In the genomic region with DNA sequence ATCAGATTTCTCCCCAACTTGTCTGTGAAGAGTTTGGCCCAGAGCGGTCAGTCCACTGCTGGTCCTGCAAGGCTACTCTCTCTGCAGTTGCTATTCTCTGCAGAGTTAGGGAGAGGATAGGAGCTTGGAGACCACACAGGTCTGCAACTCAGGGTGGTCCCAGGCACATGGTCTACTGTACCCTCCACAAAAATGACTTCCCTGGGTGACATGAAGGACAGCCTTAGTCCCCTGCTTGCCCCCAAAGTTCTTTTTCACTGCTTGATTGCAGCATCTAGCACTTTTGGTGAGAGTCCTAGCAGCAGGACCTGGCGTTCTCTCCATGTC, we compare ENCODE assay signal across 25 mouse cellular contexts.
DNase-seq lines count a peak whose midpoint lies in the region; ATAC-seq lines count a peak whose summit lies in the region.
"Had no signal": no experiment of that assay in that cellular context is flagged by ENCODE, and none has a peak within 500 bp of the region (broad histone marks: within the 10 kb centered on the region; RNA-seq: fewer than 3 reads in every experiment).

No protein-coding gene starts in this region.

- no peak overlapping the region for H3K4me3 ChIP-seq in kidney, embryonic 14.5 days (ENCODE audit: low read length)
- H3K4me3 ChIP-seq in midbrain, embryonic 11.5 days (ENCODE audit: low read depth, low read length): no peak overlapping the region
- H3K4me3 ChIP-seq in midbrain, embryonic 13.5 days (replicated peaks): no peak overlapping the region
- no peak overlapping the region for H3K4me3 ChIP-seq in embryonic facial prominence, embryonic 15.5 days (replicated peaks)
- H3K4me3 ChIP-seq in limb, embryonic 15.5 days: no peak overlapping the region
- H3K4me3 ChIP-seq: left cerebral cortex, adult 2 months; megakaryocyte, embryonic 14.5 days had no signal

- no peak for DNase-seq in kidney, postnatal 36 days
- DNase-seq in midbrain, embryonic 11.5 days (ENCODE audit: low spot score, missing footprints): peak; percentile 85
- DNase-seq in adrenal gland, adult 18-20 months (ENCODE audit: low spot score in 2 of 2): no peak
- no peak for DNase-seq in thymus, postnatal 10 days (ENCODE audit: low spot score in 2 of 2)
- DNase-seq: adrenal gland, adult 2 months; B cell, adult 2 months; cerebellum, adult 18-20 months; cerebellum, postnatal 25 days; kidney, adult 9 months; layer of hippocampus, adult 9-11 months; left cerebral cortex, postnatal 4 days; right cerebral cortex, adult 18-20 months; right cerebral cortex, postnatal 4 days had no signal

- H3K27ac ChIP-seq in kidney, embryonic 14.5 days (ENCODE audit: low read depth, low read length): no peak overlapping the region
- no peak overlapping the region for H3K27ac ChIP-seq in midbrain, embryonic 11.5 days (ENCODE audit: low read depth, low read length)
- no peak overlapping the region for H3K27ac ChIP-seq in midbrain, embryonic 13.5 days
- 0 out of 2 replicates have a peak overlapping the region, but pooled peaks have one; percentile 28 for H3K27ac ChIP-seq in embryonic facial prominence, embryonic 15.5 days (replicated peaks)
- H3K27ac ChIP-seq in limb, embryonic 15.5 days: peak overlapping the region; percentile 68
- H3K27ac ChIP-seq: hindbrain, postnatal 0 days; left cerebral cortex, adult 2 months; liver, embryonic 14.5 days had no signal

- WGBS in kidney, embryonic 14.5 days: 46% methylated on average over 2 of the region's 2 CpGs
- WGBS in midbrain, embryonic 11.5 days: 66% methylated on average over 2 of the region's 2 CpGs
- 64% methylated on average over 2 of the region's 2 CpGs for WGBS in midbrain, embryonic 13.5 days
- WGBS in embryonic facial prominence, embryonic 15.5 days: 57% methylated on average over 2 of the region's 2 CpGs
- 51% methylated on average over 2 of the region's 2 CpGs for WGBS in limb, embryonic 15.5 days

- H3K4me2 ChIP-seq in kidney, embryonic 14.5 days (replicated peaks; ENCODE audit: low read depth, low read length): no peak overlapping the region
- H3K4me2 ChIP-seq in midbrain, embryonic 11.5 days: no peak overlapping the region
- no peak overlapping the region for H3K4me2 ChIP-seq in midbrain, embryonic 13.5 days (replicated peaks)
- no peak overlapping the region for H3K4me2 ChIP-seq in embryonic facial prominence, embryonic 15.5 days (replicated peaks)
- H3K4me2 ChIP-seq in limb, embryonic 15.5 days: no peak overlapping the region

- H3K36me3 ChIP-seq in kidney, embryonic 14.5 days (ENCODE audit: control insufficient read depth, insufficient read depth, low read length): no peaks in the 10 kb centered on the region
- H3K36me3 ChIP-seq in midbrain, embryonic 11.5 days (ENCODE audit: control insufficient read depth, insufficient read depth, low read length): no peaks in the 10 kb centered on the region
- no peaks in the 10 kb centered on the region for H3K36me3 ChIP-seq in midbrain, embryonic 13.5 days
- H3K36me3 ChIP-seq in embryonic facial prominence, embryonic 15.5 days: no peaks in the 10 kb centered on the region
- H3K36me3 ChIP-seq in limb, embryonic 15.5 days: no peaks in the 10 kb centered on the region
- H3K36me3 ChIP-seq: G1E had no signal

- no peaks in the 10 kb centered on the region for H3K9me3 ChIP-seq in kidney, embryonic 14.5 days (ENCODE audit: control insufficient read depth, low read length)
- no peaks in the 10 kb centered on the region for H3K9me3 ChIP-seq in midbrain, embryonic 11.5 days (ENCODE audit: control insufficient read depth, low read length)
- H3K9me3 ChIP-seq in midbrain, embryonic 13.5 days: no peaks in the 10 kb centered on the region
- no peaks in the 10 kb centered on the region for H3K9me3 ChIP-seq in embryonic facial prominence, embryonic 15.5 days (replicated peaks)
- H3K9me3 ChIP-seq in limb, embryonic 15.5 days: no peaks in the 10 kb centered on the region

- H3K27me3 ChIP-seq in kidney, embryonic 14.5 days (ENCODE audit: control insufficient read depth, insufficient read depth, low read length): no peaks in the 10 kb centered on the region
- H3K27me3 ChIP-seq in midbrain, embryonic 11.5 days (ENCODE audit: control insufficient read depth, insufficient read depth, low read length): no peaks in the 10 kb centered on the region
- H3K27me3 ChIP-seq in midbrain, embryonic 13.5 days: no peaks in the 10 kb centered on the region
- no peaks in the 10 kb centered on the region for H3K27me3 ChIP-seq in embryonic facial prominence, embryonic 15.5 days
- no peaks in the 10 kb centered on the region for H3K27me3 ChIP-seq in limb, embryonic 15.5 days
- H3K27me3 ChIP-seq: CH12.LX; megakaryocyte, embryonic 14.5 days; Patski had no signal

- H3K4me1 ChIP-seq in kidney, embryonic 14.5 days (ENCODE audit: control insufficient read depth, insufficient read depth, low read length): no peaks in the 10 kb centered on the region
- no peaks in the 10 kb centered on the region for H3K4me1 ChIP-seq in midbrain, embryonic 11.5 days (ENCODE audit: control insufficient read depth, insufficient read depth, low read length)
- H3K4me1 ChIP-seq in midbrain, embryonic 13.5 days (replicated peaks): peaks cover 9% of the 10 kb centered on the region; the same call in 1 of the 2 replicates
- peaks cover 13% of the 10 kb centered on the region for H3K4me1 ChIP-seq in embryonic facial prominence, embryonic 15.5 days
- peaks cover 18% of the 10 kb centered on the region for H3K4me1 ChIP-seq in limb, embryonic 15.5 days
- H3K4me1 ChIP-seq: megakaryocyte, embryonic 14.5 days had no signal

- no peak overlapping the region for H3K9ac ChIP-seq in kidney, embryonic 14.5 days (ENCODE audit: low read depth, low read length)
- no peak overlapping the region for H3K9ac ChIP-seq in midbrain, embryonic 11.5 days (ENCODE audit: low read length)
- H3K9ac ChIP-seq in midbrain, embryonic 13.5 days (replicated peaks): no peak overlapping the region
- H3K9ac ChIP-seq in embryonic facial prominence, embryonic 15.5 days: no peak overlapping the region
- H3K9ac ChIP-seq in limb, embryonic 15.5 days: no peak overlapping the region
- H3K9ac ChIP-seq: liver, embryonic 14.5 days had no signal

- 0 out of 2 replicates have a peak, but pooled peaks have one; percentile 28 for ATAC-seq in kidney, embryonic 14.5 days (ENCODE audit: low FRiP score, low TSS enrichment)
- no peak for ATAC-seq in midbrain, embryonic 11.5 days (ENCODE audit: low FRiP score)
- ATAC-seq in midbrain, embryonic 13.5 days: no peak
- ATAC-seq in embryonic facial prominence, embryonic 15.5 days (ENCODE audit: insufficient number of reproducible peaks, low FRiP score, low TSS enrichment, low read depth): peak; percentile 56; the same call in 1 of the 2 replicates
- ATAC-seq in limb, embryonic 15.5 days (ENCODE audit: insufficient number of reproducible peaks, low FRiP score, low TSS enrichment, low read depth): no peak
- ATAC-seq: hindbrain, postnatal 0 days; midbrain, embryonic 16.5 days; Patski had no signal

Comparison
In these comparisons a context has a peak if more than half of its experiments do, and no peak if none do; other contexts are left out.
1. ATAC-seq: peak in kidney, embryonic 14.5 days (single experiment) and embryonic facial prominence, embryonic 15.5 days (single experiment); none in midbrain, embryonic 11.5 days (single experiment), midbrain, embryonic 13.5 days (single experiment) and limb, embryonic 15.5 days (single experiment).
2. H3K27ac ChIP-seq: peak in embryonic facial prominence, embryonic 15.5 days (single experiment) and limb, embryonic 15.5 days (single experiment); none in kidney, embryonic 14.5 days (single experiment), midbrain, embryonic 11.5 days (single experiment) and midbrain, embryonic 13.5 days (single experiment).